Mouse (Mus musculus): Measurements from ENCODE around the gene Ints3. TPM values are rescaled to one million over a fixed set of nuclear protein-coding genes. Genes with fewer than 3 reads are reported as not detected.
"Not testable (repeated sequence)": the region's sequence is repeated elsewhere in the genome, so short reads cannot be mapped to it uniquely, and the experiment has no call there.

Gene Ints3
- total RNA-seq, 1 experiment from 2014 or later: 59.5 TPM

GRCm38 (mm10) chr3:90357959-90358358 is 75.5 kb downstream of the Ints3 start:
- DNase-seq: no peak

- DNase-seq: no peak
These were observed 85.6 kb downstream of the Ints3 start for GRCm38 (mm10) chr3:90347847-90348246.

GRCm38 (mm10) chr3:90342853-90343252 is 90.6 kb downstream of the Ints3 start:
- DNase-seq: not testable (repeated sequence)

Other genes with a start within 250 kb of the Ints3 start
- gene Rps27, start 220.0 kb downstream of the Ints3 start, total RNA-seq (2021): 1,702 and 2,060 TPM in 2 replicates
- 33.7 and 34.3 TPM in 2 replicates for gene Rab13, start 219.9 kb downstream of the Ints3 start, total RNA-seq (2021)
- gene Jtb, start 202.0 kb downstream of the Ints3 start, total RNA-seq (2021): 58.8 and 58.9 TPM in 2 replicates
- gene Creb3l4, start 190.1 kb downstream of the Ints3 start, total RNA-seq (2021): 0.33 and 0.38 TPM in 2 replicates
- 106 and 108 TPM in 2 replicates for gene Slc39a1, start 185.4 kb downstream of the Ints3 start, total RNA-seq (2021)
- gene Crtc2, start 179.5 kb downstream of the Ints3 start, total RNA-seq (2021): 37.5 and 51.7 TPM in 2 replicates
- 6.9 and 12.3 TPM in 2 replicates for gene Dennd4b, start 168.4 kb downstream of the Ints3 start, total RNA-seq (2021)
- gene Gatad2b, start 140.4 kb downstream of the Ints3 start, total RNA-seq (2021): 66.4 and 76.6 TPM in 2 replicates
- 73.1 and 86.4 TPM in 2 replicates for gene Slc27a3, start 43.7 kb downstream of the Ints3 start, total RNA-seq (2021)
- 120 and 132 TPM in 2 replicates for gene Npr1, start 32.2 kb upstream of the Ints3 start, total RNA-seq (2021)
- 54.7 and 66.2 TPM in 2 replicates for gene Ilf2, start 42.5 kb upstream of the Ints3 start, total RNA-seq (2021)
- 46.1 and 49.2 TPM in 2 replicates for gene Snapin, start 57.4 kb upstream of the Ints3 start, total RNA-seq (2021)
- gene Chtop, start 75.9 kb upstream of the Ints3 start, total RNA-seq (2021): 108 and 112 TPM in 2 replicates
- 294 and 337 TPM in 2 replicates for gene S100a1, start 80.8 kb upstream of the Ints3 start, total RNA-seq (2021)
- gene S100a13, start 80.8 kb upstream of the Ints3 start, total RNA-seq (2021): 75.0 and 84.7 TPM in 2 replicates
- gene S100a14, start 93.2 kb upstream of the Ints3 start, total RNA-seq (2021): 0.56 and 0.85 TPM in 2 replicates
- gene S100a16, start 103.6 kb upstream of the Ints3 start, total RNA-seq (2021): 63.6 and 71.4 TPM in 2 replicates
- not detected in 2 replicates for gene S100a3, start 127.0 kb upstream of the Ints3 start, total RNA-seq (2021)
- not detected in 2 replicates for gene S100a2, start 156.6 kb upstream of the Ints3 start, total RNA-seq (2021)
- gene Gm42674, start 168.3 kb upstream of the Ints3 start, total RNA-seq (2021): not detected in 2 replicates
- gene S100a4, start 170.1 kb upstream of the Ints3 start, total RNA-seq (2021): 9.6 and 18.7 TPM in 2 replicates
- not detected in 2 replicates for gene S100a5, start 174.9 kb upstream of the Ints3 start, total RNA-seq (2021)
- gene S100a6, start 179.3 kb upstream of the Ints3 start, total RNA-seq (2021): 54.3 and 59.5 TPM in 2 replicates
- gene S100a7a, start 220.4 kb upstream of the Ints3 start, total RNA-seq (2021): not detected in 2 replicates
- gene S100a8, start 235.4 kb upstream of the Ints3 start, total RNA-seq (2021): 11.8 and 25.3 TPM in 2 replicates